Mouse (Mus musculus): ENCODE measurements around the gene Rnpepl1. TPM values are rescaled to one million over a fixed set of nuclear protein-coding genes. Genes with fewer than 3 reads are reported as not detected.

Gene Rnpepl1
- total RNA-seq (2023) = 101 TPM

GRCm38 (mm10) chr1:92910239-92910885 is at the start of gene Rnpepl1:
TSS of gene Rnpepl1 (plus strand) at chr1:92910783.

GRCm38 (mm10) chr1:92902786-92903185 is 7.8 kb upstream of the Rnpepl1 start, which contains the start of gene Ankmy1:
TSS of gene Ankmy1 (minus strand) at chr1:92902906.

GRCm38 (mm10) chr1:92906779-92907631 is 3.6 kb upstream of the Rnpepl1 start, which contains the start of gene Dusp28:
TSS of gene Dusp28 (plus strand) at chr1:92906981.

GRCm38 (mm10) chr1:92934182-92934827 is 23.7 kb downstream of the Rnpepl1 start, which contains the start of gene Capn10:
TSS of gene Capn10 (plus strand) at chr1:92934376.

GRCm38 (mm10) chr1:92950607-92951006 is 40.0 kb downstream of the Rnpepl1 start, which contains the start of gene Gpr35:
TSS of gene Gpr35 (plus strand) at chr1:92950865.

Other genes starting within 250 kb of the Rnpepl1 start
- 4.6 TPM for gene Gpc1, start 79.1 kb upstream of the Rnpepl1 start, total RNA-seq (2023)
- gene Ankmy1, start 7.9 kb upstream of the Rnpepl1 start, total RNA-seq (2023) = 1.7 TPM
- gene Dusp28, start 3.8 kb upstream of the Rnpepl1 start, total RNA-seq (2023) = 6.4 TPM
- gene Capn10, start 23.6 kb downstream of the Rnpepl1 start, total RNA-seq (2023) = 26.0 TPM
- gene Gpr35, start 40.1 kb downstream of the Rnpepl1 start, total RNA-seq (2023) = 0.92 TPM
- gene Aqp12, start 95.6 kb downstream of the Rnpepl1 start, total RNA-seq (2023) = not detected
- not detected for gene Kif1a, start 191.2 kb downstream of the Rnpepl1 start, total RNA-seq (2023)
- not detected for gene Agxt, start 224.5 kb downstream of the Rnpepl1 start, total RNA-seq (2023)